Mouse (Mus musculus) heart, embryonic 11.5 days (tissue): ENCODE results near the gene Timm13. TPM values are rescaled to one million over a fixed set of nuclear protein-coding genes. Genes with fewer than 3 reads are reported as not detected.

Experiments used
- ATAC-seq: fragments of 200-750 bp; cut with Nextera tagmentation; replicated peaks from 2 replicates; pipeline ENCODE4 v1.8.0; 2017; ENCODE audit warnings: moderate library complexity; ENCODE audit not compliant: insufficient number of reproducible peaks, low FRiP score, low TSS enrichment
- H3K27ac ChIP-seq: fragments of 300-500 bp; sonication (generic); 2 replicates; pipeline ENCODE4 v1.5.1; 2014; ENCODE audit warnings: mild to moderate bottlenecking, low read depth, low read length
- H3K27me3 ChIP-seq: fragments of 300-500 bp; sonication (generic); 2 replicates; pipeline ENCODE4 v1.6.1; 2014; ENCODE audit warnings: mild to moderate bottlenecking, low read length, mixed read lengths; ENCODE audit not compliant: control insufficient read depth, insufficient read depth
- H3K36me3 ChIP-seq: fragments of 300-500 bp; sonication (generic); 2 replicates; pipeline ENCODE4 v1.6.1; 2014; ENCODE audit warnings: mild to moderate bottlenecking, low read length, moderate library complexity, mixed read lengths; ENCODE audit not compliant: control insufficient read depth, insufficient read depth
- H3K4me1 ChIP-seq: fragments of 300-500 bp; sonication (generic); 2 replicates; pipeline ENCODE4 v1.6.1; 2014; ENCODE audit warnings: low read length; ENCODE audit not compliant: control insufficient read depth, insufficient read depth
- H3K4me2 ChIP-seq: fragments of 300-500 bp; sonication (generic); 2 replicates; pipeline ENCODE4 v1.6.1; 2014; ENCODE audit warnings: mild to moderate bottlenecking, moderate library complexity
- H3K4me3 ChIP-seq: fragments of 300-500 bp; sonication (generic); 2 replicates; pipeline ENCODE4 v1.5.1; 2014; ENCODE audit warnings: low read depth, low read length
- H3K9ac ChIP-seq: fragments of 300-500 bp; sonication (generic); 2 replicates; pipeline ENCODE4 v1.6.1; 2014; ENCODE audit warnings: mild to moderate bottlenecking, low read depth, low read length, moderate library complexity
- H3K9me3 ChIP-seq: fragments of 300-500 bp; sonication (generic); replicated peaks from 2 replicates; pipeline ENCODE4 v1.6.1; 2016; ENCODE audit warnings: low read length; ENCODE audit not compliant: control insufficient read depth
- WGBS: fragments of 180-500 bp; shearing (Covaris S2); extraction: QIAGEN DNeasy Blood & Tissue Kit; methylation state at CpG from one replicate; pipeline ENCODE4 v1.1.7; 2014; ENCODE audit not compliant: insufficient replicate concordance; 5-methylcytosine and 5-hydroxymethylcytosine counted together
- polyA plus RNA-seq: library from polyadenylated mRNA; unstranded; fragments of >200 nt; fragmentation: Nextera tagmentation; extraction: Ambion mirVana; gene quantifications from 2 replicates; pipeline ENCODE4 v1.2.1, GENCODE M21; 2014

Gene Timm13
- polyA plus RNA-seq, 1 experiment from 2014 or later = 340 TPM

- H3K4me2 ChIP-seq = peak overlapping the region; percentile 100
- peak overlapping the region; percentile 88; the same call in 1 of the 2 replicates for H3K27ac ChIP-seq
- peaks cover 7% of the 10 kb centered on the region for H3K36me3 ChIP-seq
- peak overlapping the region; percentile 61 for H3K9ac ChIP-seq
- H3K4me3 ChIP-seq = peak overlapping the region; percentile 23; the same call in 1 of the 2 replicates
- ATAC-seq = no peak
- H3K9me3 ChIP-seq = no peaks in the 10 kb centered on the region
- peaks cover 18% of the 10 kb centered on the region for H3K4me1 ChIP-seq
- no peaks in the 10 kb centered on the region for H3K27me3 ChIP-seq
- 70% methylated on average over 5 of the region's 5 CpGs for WGBS
Observed at GRCm38 (mm10) chr10:80856908-80857307, 43.9 kb downstream of the Timm13 start.

- 62% methylated on average over 3 of the region's 3 CpGs for WGBS
- no peaks in the 10 kb centered on the region for H3K27me3 ChIP-seq
- peak overlapping the region; percentile 57 for H3K27ac ChIP-seq
- H3K9me3 ChIP-seq = no peaks in the 10 kb centered on the region
- H3K9ac ChIP-seq = peak overlapping the region; percentile 96
- ATAC-seq = no peak
- H3K4me2 ChIP-seq = peak overlapping the region; percentile 100
- H3K4me3 ChIP-seq = peak overlapping the region; percentile 96
- peaks cover 18% of the 10 kb centered on the region for H3K4me1 ChIP-seq
- peaks cover 11% of the 10 kb centered on the region for H3K36me3 ChIP-seq
Observed at GRCm38 (mm10) chr10:80856267-80856666, 44.5 kb downstream of the Timm13 start.

GRCm38 (mm10) chr10:80855749-80856073 lies 45.1 kb downstream of the Timm13 start:
- Histone ChIP-seq H3K4me2 (peak overlapping the region; percentile 100), H3K9me3 (no peaks in the 10 kb centered on the region), H3K4me1 (peaks cover 18% of the 10 kb centered on the region), H3K27ac (peak overlapping the region; percentile 57), H3K4me3 (peak overlapping the region; percentile 96), H3K9ac (peak overlapping the region; percentile 96), H3K27me3 (no peaks in the 10 kb centered on the region), H3K36me3 (peaks cover 13% of the 10 kb centered on the region)
- no peak for ATAC-seq
- WGBS = 22% methylated on average over 11 of the region's 11 CpGs

- Histone ChIP-seq H3K9me3 (no peaks in the 10 kb centered on the region), H3K9ac (peak within 1 kb of the TSS; percentile 96), H3K4me1 (peaks cover 18% of the 10 kb centered on the region), H3K27ac (peak within 1 kb of the TSS; percentile 57), H3K36me3 (peaks cover 13% of the 10 kb centered on the region), H3K4me2 (peak within 1 kb of the TSS; percentile 100), H3K27me3 (no peaks in the 10 kb centered on the region), H3K4me3 (peak within 1 kb of the TSS; percentile 96)
- ATAC-seq = peak; percentile 62
- under 1% methylated on average over 81 of the region's 81 CpGs for WGBS
Observed at GRCm38 (mm10) chr10:80854913-80855748, 45.6 kb downstream of the Timm13 start, which contains the start of the genes Lsm7 and Sppl2b. Gene Lsm7 (minus strand): TSS chr10:80855209. Gene Sppl2b (plus strand): TSS chr10:80855275.

Other genes starting within 250 kb of the Timm13 start
- 37.6 and 47.0 TPM in 2 replicates for gene Btbd2, start 243.9 kb downstream of the Timm13 start, polyA plus RNA-seq
- gene Mknk2, start 222.9 kb downstream of the Timm13 start, polyA plus RNA-seq = 62.1 and 68.8 TPM in 2 replicates
- 38.9 and 39.0 TPM in 2 replicates for gene Mob3a, start 199.0 kb downstream of the Timm13 start, polyA plus RNA-seq
- gene Izumo4, start 198.8 kb downstream of the Timm13 start, polyA plus RNA-seq = 8.2 and 8.5 TPM in 2 replicates
- gene Ap3d1, start 158.7 kb downstream of the Timm13 start, polyA plus RNA-seq = 51.5 and 59.3 TPM in 2 replicates
- 23.1 and 27.3 TPM in 2 replicates for gene Dot1l, start 145.8 kb downstream of the Timm13 start, polyA plus RNA-seq
- gene Sf3a2, start 102.8 kb downstream of the Timm13 start, polyA plus RNA-seq = 68.6 and 68.7 TPM in 2 replicates
- gene Plekhj1, start 102.3 kb downstream of the Timm13 start, polyA plus RNA-seq = 89.0 and 97.7 TPM in 2 replicates
- gene Amh, start 95.7 kb downstream of the Timm13 start, polyA plus RNA-seq = 0.11 TPM in 1 of 2 replicates, not detected in the other
- 8.0 and 10.0 TPM in 2 replicates for gene Jsrp1, start 87.5 kb downstream of the Timm13 start, polyA plus RNA-seq
- 1,894 and 1,935 TPM in 2 replicates for gene Oaz1, start 74.3 kb downstream of the Timm13 start, polyA plus RNA-seq
- 0.14 TPM in 1 of 2 replicates, not detected in the other for gene Lingo3, start 56.9 kb downstream of the Timm13 start, polyA plus RNA-seq
- 201 and 218 TPM in 2 replicates for gene Lsm7, start 45.8 kb downstream of the Timm13 start, polyA plus RNA-seq
- gene Sppl2b, start 45.7 kb downstream of the Timm13 start, polyA plus RNA-seq = 22.9 and 26.3 TPM in 2 replicates
- not detected in 2 replicates for gene Tmprss9, start 29.1 kb downstream of the Timm13 start, polyA plus RNA-seq
- 7.9 and 11.6 TPM in 2 replicates for gene Lmnb2, start 17.3 kb upstream of the Timm13 start, polyA plus RNA-seq
- 21.3 and 25.6 TPM in 2 replicates for gene Gadd45b, start 29.1 kb upstream of the Timm13 start, polyA plus RNA-seq
- gene Gng7, start 114.0 kb upstream of the Timm13 start, polyA plus RNA-seq = 1.4 TPM in 2 replicates
- 0.13 TPM in 1 of 2 replicates, not detected in the other for gene Diras1, start 124.7 kb upstream of the Timm13 start, polyA plus RNA-seq
- 3.9 and 4.1 TPM in 2 replicates for gene Slc39a3, start 136.5 kb upstream of the Timm13 start, polyA plus RNA-seq
- 130 and 159 TPM in 2 replicates for gene Sgta, start 159.2 kb upstream of the Timm13 start, polyA plus RNA-seq
- gene Thop1, start 169.1 kb upstream of the Timm13 start, polyA plus RNA-seq = 30.9 and 31.1 TPM in 2 replicates
- 0.37 and 1.0 TPM in 2 replicates for gene Creb3l3, start 197.9 kb upstream of the Timm13 start, polyA plus RNA-seq
- gene Map2k2, start 204.9 kb upstream of the Timm13 start, polyA plus RNA-seq = 153 and 154 TPM in 2 replicates
- 10.6 and 10.8 TPM in 2 replicates for gene Zbtb7a, start 234.3 kb upstream of the Timm13 start, polyA plus RNA-seq